Mouse (Mus musculus) intestine, embryonic 16.5 days (tissue): ENCODE measurements at regions not wholly inside any gene's neighbourhood (a gene's known extent, or its start where the extent isn't known, plus 50 kb on each side); places are given as distances from the start of the nearest gene placed in this dataset.

Source experiments
- ATAC-seq: fragments of 200-750 bp; cut with Nextera tagmentation; 2 replicates; pipeline ENCODE4 v1.8.0; 2017; ENCODE audit warnings: moderate TSS enrichment, moderate library complexity
- H3K27ac ChIP-seq: fragments of 300-500 bp; sonication (generic); 2 replicates; pipeline ENCODE4 v1.5.1; 2014; ENCODE audit warnings: mild to moderate bottlenecking, low read length
- H3K27me3 ChIP-seq: fragments of 300-500 bp; sonication (generic); replicated peaks from 2 replicates; pipeline ENCODE4 v1.6.1; 2014; ENCODE audit warnings: low read length, control low read depth, mixed read lengths; ENCODE audit not compliant: control insufficient read depth, insufficient read depth
- H3K36me3 ChIP-seq: fragments of 300-500 bp; sonication (generic); 2 replicates; pipeline ENCODE4 v1.6.1; 2014; ENCODE audit warnings: low read length, control low read depth; ENCODE audit not compliant: control insufficient read depth, insufficient read depth
- H3K4me1 ChIP-seq: fragments of 300-500 bp; sonication (generic); 2 replicates; pipeline ENCODE4 v1.6.1; 2014; ENCODE audit warnings: low read length, control low read depth, mixed read lengths; ENCODE audit not compliant: control insufficient read depth, insufficient read depth
- H3K4me2 ChIP-seq: fragments of 300-500 bp; sonication (generic); 2 replicates; pipeline ENCODE4 v1.6.1; 2014; ENCODE audit warnings: low read depth, low read length, control low read depth
- H3K4me3 ChIP-seq: fragments of 300-500 bp; sonication (generic); 2 replicates; pipeline ENCODE4 v1.5.1; 2014; ENCODE audit warnings: mild to moderate bottlenecking, low read length
- H3K9ac ChIP-seq: fragments of 300-500 bp; sonication (generic); 2 replicates; pipeline ENCODE4 v1.6.1; 2014; ENCODE audit warnings: low read depth, low read length
- H3K9me3 ChIP-seq: fragments of 300-500 bp; sonication (generic); 2 replicates; pipeline ENCODE4 v1.6.1; 2016; ENCODE audit warnings: low read length, control low read depth; ENCODE audit not compliant: control insufficient read depth
- WGBS: fragments of 180-500 bp; shearing (Covaris S2); extraction: QIAGEN DNeasy Blood & Tissue Kit; methylation state at CpG from one replicate; pipeline ENCODE4 v1.1.7; 2014; 5-methylcytosine and 5-hydroxymethylcytosine counted together

GRCm38 (mm10) chr5:128550736-128551135, 49.9 kb upstream of the Fzd10 start:
- no peak overlapping the region for H3K27ac ChIP-seq
- H3K36me3 ChIP-seq, result no peaks in the 10 kb centered on the region
- 35% methylated on average over 3 of the region's 3 CpGs for WGBS
- no peak overlapping the region for H3K9ac ChIP-seq
- no peak overlapping the region for H3K4me2 ChIP-seq
- H3K4me3 ChIP-seq, result no peak overlapping the region
- ATAC-seq, result no peak
- peaks cover 12% of the 10 kb centered on the region for H3K27me3 ChIP-seq
- no peaks in the 10 kb centered on the region for H3K4me1 ChIP-seq
- H3K9me3 ChIP-seq, result no peaks in the 10 kb centered on the region

- Histone ChIP-seq H3K27me3 (peaks cover 12% of the 10 kb centered on the region), H3K9ac (no peak overlapping the region), H3K4me1 (no peaks in the 10 kb centered on the region), H3K4me2 (no peak overlapping the region), H3K36me3 (no peaks in the 10 kb centered on the region), H3K4me3 (no peak overlapping the region), H3K9me3 (no peaks in the 10 kb centered on the region), H3K27ac (no peak overlapping the region)
- WGBS, result 87% methylated on average over 11 of the region's 11 CpGs
- no peak for ATAC-seq
Observed at GRCm38 (mm10) chr5:128549811-128550210, 50.8 kb upstream of the Fzd10 start.

DNA sequence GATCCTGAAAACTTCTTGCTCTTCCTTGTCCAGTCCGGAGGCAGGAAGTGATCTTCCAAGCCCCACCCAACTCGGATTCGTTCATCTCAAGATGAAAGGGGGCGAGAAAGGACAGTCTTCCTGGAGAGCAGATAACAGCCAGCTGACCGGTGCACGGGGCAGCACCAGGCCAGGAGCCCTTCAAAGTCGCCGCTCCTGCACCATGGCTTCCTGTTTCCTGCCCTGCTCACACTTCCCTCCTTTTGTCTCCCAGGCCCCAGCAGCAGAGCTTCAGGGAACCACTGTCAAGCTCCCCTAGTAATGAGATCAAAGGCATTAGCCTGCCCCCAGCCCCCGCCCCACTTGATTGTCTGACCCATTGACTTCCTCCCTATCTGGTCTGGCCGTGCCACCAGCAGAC, 58.6 kb upstream of the Fzd10 start:
- H3K9ac ChIP-seq, result no peak overlapping the region
- H3K9me3 ChIP-seq, result no peaks in the 10 kb centered on the region
- no peak overlapping the region for H3K27ac ChIP-seq
- H3K27me3 ChIP-seq, result no peaks in the 10 kb centered on the region
- H3K4me2 ChIP-seq, result peak overlapping the region; percentile 27; the same call in 1 of the 2 replicates
- no peaks in the 10 kb centered on the region for H3K4me1 ChIP-seq
- no peak overlapping the region for H3K4me3 ChIP-seq
- no peaks in the 10 kb centered on the region for H3K36me3 ChIP-seq
- ATAC-seq, result no peak
- WGBS, result 13% methylated on average over 10 of the region's 10 CpGs

DNA sequence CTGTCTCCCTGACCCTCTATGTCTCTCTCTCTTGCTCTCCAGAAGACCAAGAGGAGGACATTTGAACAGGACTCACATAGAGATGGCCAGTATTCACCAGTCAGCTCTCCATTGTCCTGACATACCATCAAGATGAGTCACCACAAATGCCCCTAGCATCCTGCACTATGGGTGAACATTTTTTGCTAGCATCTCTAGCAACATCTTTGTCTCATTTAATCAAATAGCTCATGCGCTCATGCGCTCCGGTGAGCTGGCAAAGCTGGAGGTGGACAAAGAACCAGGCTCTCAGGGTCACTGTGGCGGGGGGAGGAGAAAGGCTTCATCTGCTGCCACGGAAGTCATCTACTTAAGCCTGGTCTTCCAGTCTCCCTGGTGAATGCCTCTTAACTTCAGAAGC, 62.0 kb upstream of the Fzd10 start:
- H3K9ac ChIP-seq, result no peak overlapping the region
- ATAC-seq, result no peak
- no peaks in the 10 kb centered on the region for H3K9me3 ChIP-seq
- 72% methylated on average over 5 of the region's 5 CpGs for WGBS
- H3K4me1 ChIP-seq, result no peaks in the 10 kb centered on the region
- H3K36me3 ChIP-seq, result no peaks in the 10 kb centered on the region
- H3K4me2 ChIP-seq, result no peak overlapping the region
- no peak overlapping the region for H3K27ac ChIP-seq
- no peaks in the 10 kb centered on the region for H3K27me3 ChIP-seq
- H3K4me3 ChIP-seq, result no peak overlapping the region

DNA sequence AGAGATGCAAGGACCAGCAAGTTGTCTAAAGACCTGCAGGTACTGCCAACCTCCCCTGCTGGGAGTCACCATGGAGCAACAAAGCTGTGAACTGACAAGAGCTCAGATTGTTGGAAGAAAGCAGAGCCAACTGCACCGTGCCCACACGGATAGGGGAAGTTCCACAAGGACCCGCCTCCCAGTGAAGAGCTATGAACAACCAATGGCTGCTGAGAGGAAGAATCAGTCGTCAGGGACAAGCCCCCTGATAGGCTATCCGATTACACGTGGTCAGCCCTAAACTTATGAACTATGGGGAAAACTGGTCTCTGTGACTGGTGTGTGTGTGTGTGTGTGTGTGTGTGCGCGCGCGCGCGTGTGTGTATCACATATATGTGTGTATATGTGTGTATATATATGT, 63.4 kb upstream of the Fzd10 start:
- ATAC-seq, result no peak
- peak overlapping the region; percentile 19; the same call in 1 of the 2 replicates for H3K4me2 ChIP-seq
- H3K4me1 ChIP-seq, result no peaks in the 10 kb centered on the region
- H3K4me3 ChIP-seq, result no peak overlapping the region
- H3K9ac ChIP-seq, result no peak overlapping the region
- 58% methylated on average over 12 of the region's 12 CpGs for WGBS
- no peaks in the 10 kb centered on the region for H3K27me3 ChIP-seq
- H3K27ac ChIP-seq, result no peak overlapping the region
- H3K36me3 ChIP-seq, result no peaks in the 10 kb centered on the region
- no peaks in the 10 kb centered on the region for H3K9me3 ChIP-seq

- no peaks in the 10 kb centered on the region for H3K36me3 ChIP-seq
- no peaks in the 10 kb centered on the region for H3K27me3 ChIP-seq
- H3K4me3 ChIP-seq, result no peak overlapping the region
- H3K27ac ChIP-seq, result no peak overlapping the region
- no peaks in the 10 kb centered on the region for H3K4me1 ChIP-seq
- no peak for ATAC-seq
- H3K9ac ChIP-seq, result no peak overlapping the region
- H3K4me2 ChIP-seq, result no peak overlapping the region
- 48% methylated on average over 8 of the region's 8 CpGs for WGBS
- no peaks in the 10 kb centered on the region for H3K9me3 ChIP-seq
Observed at GRCm38 (mm10) chr5:128536393-128536792, 64.3 kb upstream of the Fzd10 start.

DNA sequence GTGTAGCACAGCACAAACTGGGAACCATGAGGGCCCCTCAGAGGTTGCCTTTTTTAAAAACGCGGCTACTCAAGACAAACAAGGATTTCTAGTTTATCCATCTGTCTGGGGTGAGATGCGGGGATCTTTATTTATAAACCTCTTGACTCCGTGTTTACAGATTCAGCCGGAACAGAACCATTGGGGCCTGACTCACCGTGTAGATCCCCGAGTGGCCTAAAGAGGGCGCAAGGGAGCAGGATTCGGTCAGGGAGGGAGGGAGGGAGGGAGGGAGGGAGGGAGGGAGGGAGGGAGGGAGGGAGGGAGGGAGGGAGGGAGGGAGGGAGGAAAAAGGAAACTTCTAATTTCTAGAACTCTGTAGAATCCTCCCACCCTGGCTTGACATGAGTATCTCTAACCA, 73.4 kb upstream of the Fzd10 start:
- Histone ChIP-seq H3K4me3 (no peak overlapping the region), H3K36me3 (no peaks in the 10 kb centered on the region), H3K9me3 (no peaks in the 10 kb centered on the region), H3K4me2 (no peak overlapping the region), H3K27me3 (no peaks in the 10 kb centered on the region), H3K4me1 (no peaks in the 10 kb centered on the region), H3K9ac (no peak overlapping the region), H3K27ac (no peak overlapping the region)
- ATAC-seq, result no peak
- WGBS, result 25% methylated on average over 7 of the region's 9 CpGs

DNA sequence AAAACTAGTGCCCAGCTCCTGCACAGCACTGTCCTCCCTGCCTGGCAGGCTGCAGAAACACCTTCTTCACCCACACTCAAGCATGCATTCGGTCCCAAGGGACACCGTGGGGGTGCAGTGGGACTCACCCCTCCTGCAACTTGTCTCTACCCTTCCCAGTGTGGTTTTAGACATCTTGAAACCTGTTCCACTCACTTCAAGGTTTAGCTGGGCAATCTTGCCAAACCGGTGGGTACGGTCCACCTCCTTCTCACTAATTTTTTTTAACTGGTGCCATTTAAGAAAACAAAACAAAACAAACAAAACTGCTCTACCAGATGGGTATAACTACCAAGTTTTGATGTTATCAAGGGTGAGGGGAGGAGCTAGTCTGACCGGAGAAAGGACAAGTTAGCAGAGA, 74.2 kb upstream of the Fzd10 start:
- H3K4me1 ChIP-seq, result no peaks in the 10 kb centered on the region
- H3K4me2 ChIP-seq, result no peak overlapping the region
- 78% methylated on average over 5 of the region's 5 CpGs for WGBS
- H3K27ac ChIP-seq, result no peak overlapping the region
- no peaks in the 10 kb centered on the region for H3K9me3 ChIP-seq
- H3K36me3 ChIP-seq, result no peaks in the 10 kb centered on the region
- H3K9ac ChIP-seq, result no peak overlapping the region
- no peak for ATAC-seq
- H3K27me3 ChIP-seq, result no peaks in the 10 kb centered on the region
- no peak overlapping the region for H3K4me3 ChIP-seq

DNA sequence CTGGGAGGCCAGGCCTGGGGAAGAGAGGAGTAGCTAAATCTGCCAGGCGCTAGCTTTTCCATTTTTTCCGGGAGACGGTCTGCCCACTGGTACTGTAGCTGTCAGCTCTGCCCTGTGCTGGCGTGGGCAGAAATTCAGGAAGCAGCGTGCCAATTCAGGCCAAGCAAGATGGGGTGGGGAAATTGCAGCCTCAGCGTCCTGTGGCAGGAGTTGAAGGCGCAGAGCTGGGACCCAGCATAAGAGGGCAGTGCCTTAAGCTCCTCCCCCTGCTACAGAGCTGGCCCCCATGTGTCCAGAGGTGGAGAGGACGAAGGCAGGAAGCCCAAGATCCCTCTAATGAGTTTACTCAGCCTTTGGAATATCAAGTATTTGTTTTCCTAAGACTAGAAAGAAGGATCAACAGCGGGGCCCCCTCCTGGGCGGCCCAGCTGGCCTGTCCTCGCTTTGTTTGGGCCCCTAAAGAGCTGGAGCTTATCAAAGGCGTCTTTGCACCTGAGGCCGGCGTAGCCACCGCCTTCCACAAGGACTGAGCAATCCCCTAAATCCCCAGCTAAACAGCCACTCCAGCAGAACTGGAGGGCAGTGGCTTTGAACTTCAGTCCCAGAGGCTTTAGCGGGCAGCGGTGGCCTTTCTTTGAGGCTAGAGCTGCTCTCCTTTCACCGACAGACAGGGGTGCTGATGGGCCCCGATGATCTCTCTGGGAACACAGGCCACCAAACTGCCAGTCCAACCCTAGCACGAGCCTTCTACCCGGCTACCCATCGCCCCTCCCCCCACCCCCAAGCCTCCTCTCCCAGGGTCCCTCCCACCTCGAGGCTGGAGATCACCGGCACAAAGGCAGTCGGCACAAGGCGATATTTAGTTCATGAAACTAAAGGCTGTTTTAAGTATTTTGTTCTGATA, 76.0 kb upstream of the Fzd10 start:
- Histone ChIP-seq H3K27ac (no peak overlapping the region), H3K9ac (no peak overlapping the region), H3K27me3 (no peaks in the 10 kb centered on the region), H3K4me3 (no peak overlapping the region), H3K9me3 (no peaks in the 10 kb centered on the region), H3K36me3 (no peaks in the 10 kb centered on the region), H3K4me1 (no peaks in the 10 kb centered on the region), H3K4me2 (no peak overlapping the region)
- no peak for ATAC-seq
- 14% methylated on average over 26 of the region's 26 CpGs for WGBS

DNA sequence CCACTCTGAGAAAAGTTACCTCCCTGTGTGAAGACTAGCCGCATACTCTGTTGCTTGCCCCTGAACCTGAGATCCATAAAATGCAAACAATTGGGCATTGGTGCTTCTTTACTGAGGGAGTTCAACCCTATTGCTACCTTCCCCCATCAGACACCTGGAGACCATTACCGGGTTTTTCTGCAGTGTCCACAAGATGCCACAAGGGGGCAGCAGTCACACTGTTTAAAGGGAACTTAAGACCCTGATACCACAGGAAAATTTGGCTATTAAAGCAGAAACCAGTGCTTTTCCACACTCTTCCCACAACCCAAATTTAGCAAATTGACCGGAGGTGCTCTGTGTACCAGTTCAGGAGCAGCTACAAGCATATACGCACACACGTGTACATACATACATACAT, 78.0 kb upstream of the Fzd10 start:
- no peaks in the 10 kb centered on the region for H3K36me3 ChIP-seq
- H3K9me3 ChIP-seq, result no peaks in the 10 kb centered on the region
- ATAC-seq, result no peak
- no peak overlapping the region for H3K4me2 ChIP-seq
- H3K4me3 ChIP-seq, result no peak overlapping the region
- no peak overlapping the region for H3K27ac ChIP-seq
- H3K4me1 ChIP-seq, result no peaks in the 10 kb centered on the region
- 39% methylated on average over 5 of the region's 5 CpGs for WGBS
- 0 out of 2 replicates have a peak, but pooled peaks cover 2% of the 10 kb centered on the region for H3K27me3 ChIP-seq
- no peak overlapping the region for H3K9ac ChIP-seq
